Mouse (Mus musculus) Muller cell, postnatal 12 days (primary cell): ENCODE data around the gene Dhx29.

ENCODE experiments used
- DNase-seq: peaks from one replicate; pipeline ENCODE4 v3.0.0-alpha.2; 2015; ENCODE audit errors: inconsistent ontology term

Dhx29 gene

GRCm38 (mm10) chr13:112987532-112987943 lies 60.3 kb downstream of the Dhx29 start, which contains the start of gene Ccno:
Gene Ccno (plus strand): TSS chr13:112987802.
- peak; percentile 99 for DNase-seq

- no peak for DNase-seq
Observed at GRCm38 (mm10) chr13:112987991-112988390, 60.7 kb downstream of the Dhx29 start.

DNA sequence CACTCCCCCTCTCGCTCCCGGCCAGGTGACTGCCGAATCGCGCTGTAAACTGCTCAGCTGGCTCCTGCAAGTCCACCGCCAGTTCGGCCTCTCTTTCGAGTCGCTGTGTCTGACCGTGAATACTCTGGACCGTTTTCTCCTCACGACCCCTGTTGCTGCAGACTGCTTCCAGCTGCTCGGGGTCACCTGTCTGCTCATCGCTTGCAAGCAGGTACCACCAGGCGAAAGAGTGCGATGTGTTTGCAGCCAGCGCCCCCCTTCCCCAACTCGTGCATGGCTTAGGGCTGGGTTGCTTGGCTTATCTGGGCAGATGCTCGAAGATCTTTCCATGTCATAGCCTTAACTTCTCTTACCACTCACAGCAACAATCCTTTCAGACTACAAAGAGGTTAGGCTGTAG lies 61.6 kb downstream of the Dhx29 start:
- DNase-seq, result no peak

- DNase-seq, result no peak
Observed at GRCm38 (mm10) chr13:112989541-112989940, 62.3 kb downstream of the Dhx29 start.

GRCm38 (mm10) chr13:112990346-112990745 lies 63.1 kb downstream of the Dhx29 start:
- DNase-seq, result no peak

- DNase-seq, result peak; percentile 36
Observed at GRCm38 (mm10) chr13:112993531-112994152, 66.4 kb downstream of the Dhx29 start, which contains the start of gene Mcidas. Gene Mcidas (plus strand): TSS chr13:112993845.

- no peak for DNase-seq
Observed at GRCm38 (mm10) chr13:112994191-112994590, 66.9 kb downstream of the Dhx29 start.

DNA sequence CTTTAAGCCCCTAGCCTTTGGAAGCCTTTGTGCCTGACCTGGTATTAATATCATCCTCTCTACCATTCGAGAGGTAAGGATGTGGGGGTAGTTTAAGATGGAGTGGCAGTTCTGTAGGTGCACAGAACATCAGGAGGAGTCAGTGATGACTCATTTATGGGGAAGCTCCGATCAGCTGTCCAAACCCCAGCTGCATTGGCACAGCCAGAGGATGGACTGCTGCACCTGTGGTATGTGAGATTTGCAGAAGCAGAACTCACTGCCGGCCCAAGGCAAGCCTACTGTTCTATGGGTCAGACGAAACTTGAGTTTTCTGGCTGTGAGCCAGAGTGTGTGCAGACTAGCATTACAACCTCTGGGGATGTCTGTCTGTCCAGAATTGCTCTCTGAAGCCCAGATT lies 69.2 kb downstream of the Dhx29 start:
- no peak for DNase-seq

DNA sequence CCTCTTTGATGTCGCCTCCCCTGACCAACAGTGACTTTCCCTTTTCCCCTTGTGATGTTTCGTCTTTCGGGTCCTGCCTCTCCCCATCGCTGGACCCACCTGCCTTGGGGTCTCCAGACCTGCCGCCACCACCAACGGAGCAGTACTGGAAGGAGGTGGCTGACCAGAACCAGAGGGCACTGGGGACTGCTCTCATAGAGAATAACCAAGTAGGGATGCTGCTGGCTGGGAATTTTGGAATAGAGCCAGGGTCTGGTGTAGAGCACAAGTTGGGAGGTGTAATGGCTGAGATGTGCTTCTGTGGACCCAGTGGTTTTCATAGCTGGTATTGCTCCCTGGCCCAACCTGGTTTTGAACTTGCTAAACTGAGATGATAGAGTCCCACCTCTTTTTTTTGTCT lies 70.1 kb downstream of the Dhx29 start:
- no peak for DNase-seq

DNA sequence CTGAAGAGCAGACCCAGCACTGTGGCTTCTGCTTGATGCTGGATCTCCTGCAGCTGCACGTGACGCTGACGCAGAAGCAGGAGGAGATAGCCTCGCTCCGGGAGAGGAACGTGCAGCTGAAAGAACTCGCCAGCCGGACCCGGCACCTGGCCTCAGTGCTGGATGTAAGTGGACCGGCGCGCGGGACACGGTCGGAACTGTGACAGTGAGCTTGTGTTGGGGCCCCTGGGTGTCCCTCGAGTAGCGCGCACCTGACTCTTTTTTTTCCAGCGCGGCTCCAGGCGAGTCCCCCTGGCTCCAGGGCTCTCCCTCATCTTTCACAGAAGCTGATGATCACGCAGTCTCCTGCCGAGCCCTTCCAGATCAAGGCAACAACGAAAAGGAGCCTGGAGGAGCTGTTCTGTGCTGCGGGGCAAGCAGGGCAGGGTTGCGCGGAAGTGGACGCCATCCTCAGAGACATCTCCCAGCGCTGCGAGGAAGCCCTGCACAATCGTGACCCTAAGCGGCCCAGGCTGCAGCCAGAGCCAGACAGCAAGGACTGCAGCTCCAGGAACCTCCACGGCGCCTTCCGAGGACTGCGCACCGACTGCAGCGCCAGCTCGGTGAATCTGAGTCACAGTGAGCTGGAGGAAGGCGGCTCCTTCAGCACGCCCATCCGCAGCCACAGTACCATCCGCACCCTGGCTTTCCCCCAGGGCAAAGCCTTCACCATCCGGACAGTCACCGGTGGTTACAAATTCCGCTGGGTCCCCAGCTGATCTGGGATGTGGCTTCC lies 71.4 kb downstream of the Dhx29 start:
- DNase-seq, result peak; percentile 51

GRCm38 (mm10) chr13:113000090-113000489 lies 72.8 kb downstream of the Dhx29 start:
- DNase-seq, result no peak

DNA sequence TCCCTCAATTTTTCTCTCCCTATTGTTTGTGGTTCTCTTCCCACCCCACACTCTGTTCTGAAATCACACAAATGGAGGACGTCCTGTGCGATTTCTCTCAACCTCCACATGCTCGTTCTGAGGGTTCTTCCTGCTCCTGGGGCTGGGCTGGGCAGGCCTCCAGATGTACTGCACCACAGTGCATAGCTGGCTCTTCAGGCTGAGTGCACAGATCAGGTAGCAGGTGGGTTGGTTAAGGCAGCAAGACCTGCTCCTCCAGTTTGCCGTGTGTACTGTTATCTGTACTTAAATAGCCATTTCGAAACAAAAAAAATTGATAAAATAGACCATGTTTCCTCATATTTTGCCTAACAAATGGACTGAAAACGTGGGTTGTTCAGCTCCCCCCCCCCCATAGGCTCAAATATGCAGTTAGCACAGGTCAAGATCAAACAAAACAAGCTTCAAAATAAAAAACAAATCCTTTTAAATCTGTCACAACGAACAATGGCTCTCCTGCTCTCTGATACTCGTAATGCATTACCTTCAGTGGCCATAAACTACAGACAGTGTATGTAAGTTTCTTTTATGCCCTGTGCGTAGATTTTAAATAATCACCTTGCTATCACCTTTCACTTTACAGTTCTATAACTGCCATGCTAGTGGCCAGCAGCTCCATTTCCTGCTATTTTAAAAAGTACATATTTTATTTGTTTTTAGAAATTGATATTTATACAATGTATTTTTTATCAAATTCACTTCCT lies 73.5 kb downstream of the Dhx29 start:
- no peak for DNase-seq

GRCm38 (mm10) chr13:113012683-113013082 lies 85.4 kb downstream of the Dhx29 start:
- DNase-seq, result peak; percentile 48

GRCm38 (mm10) chr13:113013174-113013953 lies 86.1 kb downstream of the Dhx29 start:
- DNase-seq, result peak; percentile 43
